Mouse (Mus musculus) spleen, adult 2 months (tissue): ENCODE results near the gene Mrm2.

Experiments
- CTCF ChIP-seq: fragments of 200-500 bp; IDR thresholded peaks from 2 replicates; pipeline ENCODE4 v1.5.1; 2011; ENCODE audit warnings: mild to moderate bottlenecking, inconsistent platforms; ENCODE audit not compliant: insufficient read depth, insufficient read length, insufficient replicate concordance; ENCODE audit errors: extremely low read depth
- POLR2A ChIP-seq: fragments of 200-500 bp; IDR thresholded peaks from 2 replicates; pipeline ENCODE4 v1.6.1; 2011; ENCODE audit warnings: low read depth, low read length, inconsistent platforms

DNA sequence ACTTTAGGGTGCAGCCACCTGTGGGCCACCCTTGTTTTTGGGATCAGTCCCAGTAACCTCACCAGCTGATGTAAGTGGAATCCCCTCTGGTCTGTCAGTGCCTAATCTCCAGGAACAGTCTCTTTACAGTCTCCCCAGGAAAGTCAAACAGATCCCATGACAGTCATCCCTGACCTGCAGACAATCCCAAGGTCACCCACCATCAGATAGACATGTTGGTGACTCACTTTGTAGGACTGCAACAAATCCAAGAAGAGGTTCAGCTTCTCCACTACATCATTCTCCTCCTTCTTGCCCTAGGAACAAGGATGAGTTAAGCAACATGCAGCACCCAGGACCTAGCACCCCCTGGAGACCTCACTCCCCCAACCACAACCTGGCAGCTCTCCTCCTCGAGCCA lies 14.4 kb upstream of the Mrm2 start:
- no peak for TF ChIP-seq CTCF
- no peak for TF ChIP-seq POLR2A
